Mouse (Mus musculus) heart, postnatal 0 days (tissue): ENCODE data around the gene Tnfsf9. TPM values are rescaled to one million over a fixed set of nuclear protein-coding genes. Genes with fewer than 3 reads are reported as not detected.

Experiments
- ATAC-seq: fragments of 200-750 bp; cut with Nextera tagmentation; 2 replicates; pipeline ENCODE4 v1.8.0; 2017; ENCODE audit warnings: low read depth, moderate number of reproducible peaks, moderate library complexity; ENCODE audit not compliant: insufficient read depth
- DNase-seq: peaks from one replicate; pipeline ENCODE4 v3.0.0-alpha.2; 2016; ENCODE audit warnings: low spot score
- H3K27ac ChIP-seq: fragments of 300-500 bp; sonication (generic); 2 replicates; pipeline ENCODE4 v1.5.1; 2014; ENCODE audit warnings: low read depth, mild to moderate bottlenecking
- H3K27me3 ChIP-seq: fragments of 300-500 bp; sonication (generic); 2 replicates; pipeline ENCODE4 v1.6.1; 2014; ENCODE audit warnings: low read length, mixed read lengths; ENCODE audit not compliant: control insufficient read depth, insufficient read depth
- H3K36me3 ChIP-seq: fragments of 300-500 bp; sonication (generic); replicated peaks from 2 replicates; pipeline ENCODE4 v1.6.1; 2014; ENCODE audit warnings: low read length, mixed read lengths; ENCODE audit not compliant: control insufficient read depth, insufficient read depth
- H3K4me1 ChIP-seq: fragments of 300-500 bp; sonication (generic); 2 replicates; pipeline ENCODE4 v1.6.1; 2014; ENCODE audit warnings: antibody characterized with exemption; ENCODE audit not compliant: control insufficient read depth, insufficient read depth
- H3K4me2 ChIP-seq: fragments of 300-500 bp; sonication (generic); 2 replicates; pipeline ENCODE4 v1.6.1; 2014; ENCODE audit warnings: low read depth, mild to moderate bottlenecking, low read length, moderate library complexity
- H3K4me3 ChIP-seq: fragments of 300-500 bp; sonication (generic); 2 replicates; pipeline ENCODE4 v1.5.1; 2014; ENCODE audit warnings: low read depth, low read length
- H3K9ac ChIP-seq: fragments of 300-500 bp; sonication (generic); replicated peaks from 2 replicates; pipeline ENCODE4 v1.6.1; 2014; ENCODE audit warnings: low read depth, low read length, mixed read lengths
- H3K9me3 ChIP-seq: fragments of 300-500 bp; sonication (generic); replicated peaks from 2 replicates; pipeline ENCODE4 v1.6.1; 2016; ENCODE audit warnings: low read length; ENCODE audit not compliant: control insufficient read depth
- CTCF ChIP-seq: IDR thresholded peaks from 2 replicates; pipeline ENCODE4 v1.5.1; 2016; ENCODE audit warnings: antibody characterized with exemption, control low read depth, low read depth
- EP300 ChIP-seq: IDR thresholded peaks from 2 replicates; pipeline ENCODE4 v1.6.1; 2016; ENCODE audit warnings: antibody characterized with exemption, low read depth
- WGBS: fragments of 180-500 bp; shearing (Covaris S2); extraction: QIAGEN DNeasy Blood & Tissue Kit; methylation state at CpG from one replicate; pipeline ENCODE4 v1.1.7; 2014; 5-methylcytosine and 5-hydroxymethylcytosine counted together
- polyA plus RNA-seq: library from polyadenylated mRNA; unstranded; fragments of >200 nt; fragmentation: Nextera tagmentation; extraction: Ambion mirVana; gene quantifications from 2 replicates; pipeline ENCODE4 v1.2.1, GENCODE M21; 2015
- total RNA-seq: library from RNA; depleted of rRNA; stranded (reverse); fragments of >200 nt; gene quantifications from 2 replicates; pipeline ENCODE4 v1.2.3, GENCODE M21; 2014; ENCODE audit warnings: low replicate concordance

Tnfsf9 gene
- total and polyA plus RNA-seq, 2 experiments from 2014 or later = 0.84 to 0.93 TPM

GRCm38 (mm10) chr17:57085970-57086757 lies 19.0 kb upstream of the Tnfsf9 start:
- DNase-seq (no peak), ATAC-seq (no peak)
- H3K9me3 ChIP-seq = no peaks in the 10 kb centered on the region
- no peaks in the 10 kb centered on the region for H3K36me3 ChIP-seq
- no peak overlapping the region for H3K27ac ChIP-seq
- WGBS = 76% methylated on average over 11 of the region's 11 CpGs
- no peak overlapping the region for H3K4me2 ChIP-seq
- H3K9ac ChIP-seq = no peak overlapping the region
- no peaks in the 10 kb centered on the region for H3K4me1 ChIP-seq
- TF ChIP-seq CTCF (no peak), EP300 (no peak)
- no peak overlapping the region for H3K4me3 ChIP-seq
- peaks cover 13% of the 10 kb centered on the region; the same call in 1 of the 2 replicates for H3K27me3 ChIP-seq

DNA sequence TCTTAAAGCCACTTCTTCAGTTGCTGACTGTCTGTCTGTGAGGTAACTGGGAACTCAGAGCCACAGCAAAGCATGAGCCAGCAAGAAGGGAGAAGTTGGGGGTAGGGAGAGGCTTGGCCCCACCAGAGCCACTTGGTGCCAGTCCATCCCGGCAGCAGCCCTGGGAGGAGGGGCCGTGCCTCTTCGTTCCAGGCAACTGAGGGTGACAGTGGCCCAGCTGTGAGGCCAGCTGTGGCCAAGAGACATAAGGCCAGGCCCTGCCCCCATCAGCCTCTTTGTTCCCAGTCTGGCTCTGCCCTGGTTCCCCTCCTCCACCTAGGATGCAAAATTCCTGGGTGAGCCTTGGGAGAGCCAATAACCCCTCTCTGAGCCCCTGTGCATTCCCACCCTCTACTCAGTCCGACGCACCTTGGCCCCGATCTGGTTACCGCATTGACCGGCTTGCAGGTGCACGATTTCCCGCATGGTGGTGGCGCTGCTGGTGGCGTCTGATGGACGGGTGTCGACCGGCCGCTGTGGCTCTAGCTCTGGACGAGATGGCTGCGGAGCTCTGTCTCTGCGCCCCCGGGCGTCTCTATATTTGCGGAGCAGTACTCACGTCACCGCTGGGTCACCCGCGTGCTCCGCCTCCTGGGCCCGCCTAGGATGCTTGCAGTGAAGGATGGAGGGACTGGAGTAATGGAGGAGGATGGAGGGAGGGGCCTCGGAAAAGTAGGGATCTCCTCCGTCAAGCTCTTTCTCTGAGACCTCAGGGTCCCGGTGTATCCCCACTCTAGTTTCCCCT lies 17.9 kb upstream of the Tnfsf9 start, which contains the start of gene Tubb4a:
TSS of gene Tubb4a (minus strand) at position 734 of the 784 bp plus-strand sequence.
- Histone ChIP-seq H3K4me1 (no peaks in the 10 kb centered on the region), H3K4me2 (peak within 1 kb of the TSS; percentile 46), H3K9me3 (no peaks in the 10 kb centered on the region), H3K9ac (no peak within 1 kb of the TSS), H3K4me3 (peak within 1 kb of the TSS; percentile 28), H3K36me3 (no peaks in the 10 kb centered on the region), H3K27ac (no peak within 1 kb of the TSS), H3K27me3 (peaks cover 13% of the 10 kb centered on the region; the same call in 1 of the 2 replicates)
- peak; percentile 68 for ATAC-seq
- DNase-seq = no peak
- no peak for TF ChIP-seq EP300
- TF ChIP-seq CTCF = no peak
- 1% methylated on average over 31 of the region's 31 CpGs for WGBS

DNA sequence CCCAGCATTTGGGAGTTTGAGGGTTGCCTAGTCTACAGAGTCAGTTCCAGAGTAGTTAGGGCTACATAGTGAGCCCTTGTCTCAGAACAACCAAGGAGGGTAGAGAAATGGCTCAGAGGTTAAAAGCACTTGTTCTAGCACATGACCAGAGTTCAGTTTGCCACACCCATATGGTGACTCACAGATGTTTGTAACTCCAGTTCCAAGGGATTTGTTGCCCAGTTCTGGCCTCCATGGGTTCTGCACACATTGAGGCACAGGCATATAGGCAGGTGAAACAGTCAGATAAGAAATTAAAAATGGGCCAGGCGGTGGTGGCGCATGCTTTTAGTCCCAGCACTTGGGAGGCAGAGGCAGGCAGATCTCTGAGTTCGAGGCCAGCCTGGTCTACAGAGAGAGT lies 10.9 kb upstream of the Tnfsf9 start:
- H3K4me3 ChIP-seq = no peak overlapping the region
- DNase-seq = no peak
- H3K27me3 ChIP-seq = 0 out of 2 replicates have a peak, but pooled peaks cover 7% of the 10 kb centered on the region
- H3K36me3 ChIP-seq = no peaks in the 10 kb centered on the region
- H3K9ac ChIP-seq = no peak overlapping the region
- no peak overlapping the region for H3K27ac ChIP-seq
- no peaks in the 10 kb centered on the region for H3K9me3 ChIP-seq
- 89% methylated on average over 3 of the region's 3 CpGs for WGBS
- no peak for TF ChIP-seq EP300
- TF ChIP-seq CTCF = no peak
- H3K4me1 ChIP-seq = no peaks in the 10 kb centered on the region
- no peak for ATAC-seq
- no peak overlapping the region for H3K4me2 ChIP-seq

DNA sequence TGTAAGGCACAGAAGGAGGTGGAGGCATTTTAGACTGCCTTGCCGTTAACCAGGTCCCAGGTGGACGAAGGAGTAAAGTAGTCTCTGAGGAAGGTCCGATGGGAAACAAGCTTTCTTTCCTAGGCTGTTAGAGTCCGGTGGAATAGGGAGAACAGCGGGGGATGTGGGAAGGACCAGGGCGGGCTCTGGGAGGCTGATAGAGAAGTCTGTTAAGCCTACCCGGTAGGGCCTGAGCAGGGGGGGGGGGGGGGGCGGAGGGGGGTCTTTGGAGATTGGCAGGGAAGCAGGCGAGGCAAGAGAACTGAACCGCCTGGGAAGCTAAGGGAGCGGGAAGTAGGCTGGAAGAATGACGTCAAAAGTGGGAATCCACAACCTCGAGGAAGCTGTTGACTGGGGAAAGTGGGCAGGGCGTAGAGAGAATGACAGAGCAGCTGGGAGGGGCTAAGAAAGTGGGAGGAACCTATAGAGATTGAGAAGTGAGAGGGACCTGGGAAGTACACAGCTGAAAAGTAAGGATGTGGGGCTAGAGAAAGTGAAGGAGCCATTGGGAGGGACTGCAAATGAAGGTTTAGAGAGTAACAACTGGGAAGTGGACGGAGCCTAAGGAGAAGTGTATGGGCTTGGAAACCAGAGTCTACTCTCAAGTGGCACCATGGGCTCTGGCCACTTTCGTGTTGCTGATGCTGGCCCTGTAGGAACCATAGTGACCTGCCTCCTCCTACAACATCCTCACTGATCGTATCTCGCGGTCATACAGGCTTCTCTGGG lies 9.1 kb upstream of the Tnfsf9 start:
- Histone ChIP-seq H3K36me3 (no peaks in the 10 kb centered on the region), H3K9me3 (no peaks in the 10 kb centered on the region), H3K9ac (no peak overlapping the region), H3K27ac (no peak overlapping the region), H3K4me3 (peak overlapping the region; percentile 20), H3K4me1 (no peaks in the 10 kb centered on the region), H3K27me3 (0 out of 2 replicates have a peak, but pooled peaks cover 7% of the 10 kb centered on the region), H3K4me2 (peak overlapping the region; percentile 48; the same call in 1 of the 2 replicates)
- no peak for TF ChIP-seq CTCF
- no peak for TF ChIP-seq EP300
- 3% methylated on average over 18 of the region's 19 CpGs for WGBS
- DNase-seq (peak; percentile 79), ATAC-seq (peak; percentile 79)

DNA sequence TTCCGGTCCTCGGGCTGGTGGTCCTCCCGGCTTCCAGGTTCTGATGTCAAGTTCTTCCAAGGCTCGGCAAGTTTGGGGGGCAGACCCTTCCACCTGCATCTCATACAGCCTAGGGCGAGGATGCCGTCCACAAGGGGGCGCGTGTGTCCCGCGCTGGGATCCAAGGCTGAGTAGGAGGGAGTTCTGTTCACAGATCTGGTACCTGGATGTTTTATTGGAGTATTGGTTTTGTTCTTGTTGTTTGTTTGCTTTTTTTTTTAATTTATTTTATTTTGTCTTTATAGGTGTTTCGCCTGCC lies 8.6 kb upstream of the Tnfsf9 start:
- DNase-seq (no peak), ATAC-seq (peak; percentile 78)
- H3K4me2 ChIP-seq = peak overlapping the region; percentile 48; the same call in 1 of the 2 replicates
- H3K9me3 ChIP-seq = no peaks in the 10 kb centered on the region
- TF ChIP-seq CTCF (peak; percentile 88), EP300 (no peak)
- WGBS = 0% methylated on average over 11 of the region's 11 CpGs
- H3K27me3 ChIP-seq = 0 out of 2 replicates have a peak, but pooled peaks cover 7% of the 10 kb centered on the region
- no peaks in the 10 kb centered on the region for H3K36me3 ChIP-seq
- no peak overlapping the region for H3K9ac ChIP-seq
- H3K27ac ChIP-seq = no peak overlapping the region
- peak overlapping the region; percentile 20 for H3K4me3 ChIP-seq
- H3K4me1 ChIP-seq = no peaks in the 10 kb centered on the region
